Mouse (Mus musculus) ES-Bruce4 (cell line): ENCODE results near the gene Gramd1b. TPM values are rescaled to one million over a fixed set of nuclear protein-coding genes. Genes with fewer than 3 reads are reported as not detected.

Experiments
- H3K27ac ChIP-seq: 2 replicates; pipeline ENCODE4 v1.5.1; 2012; ENCODE audit warnings: low read length, inconsistent platforms; ENCODE audit not compliant: insufficient read depth
- H3K27me3 ChIP-seq: 2 replicates; pipeline ENCODE4 v1.6.1; 2012; ENCODE audit warnings: mild to moderate bottlenecking, low read length, inconsistent platforms; ENCODE audit not compliant: control insufficient read depth, poor library complexity, insufficient read depth, severe bottlenecking
- H3K36me3 ChIP-seq: 2 replicates; pipeline ENCODE4 v1.6.1; 2012; ENCODE audit warnings: inconsistent platforms, mild to moderate bottlenecking, low read length, moderate library complexity; ENCODE audit not compliant: control insufficient read depth, poor library complexity, insufficient read depth, severe bottlenecking
- H3K4me1 ChIP-seq: one replicate; pipeline ENCODE4 v1.8.1; 2011; ENCODE audit warnings: low read length; ENCODE audit not compliant: control insufficient read depth, insufficient read depth
- H3K4me3 ChIP-seq: 2 replicates; pipeline ENCODE4 v1.5.1; 2011; ENCODE audit warnings: low read depth, mild to moderate bottlenecking, low read length
- H3K9ac ChIP-seq: 2 replicates; pipeline ENCODE4 v1.6.1; 2012; ENCODE audit warnings: low read depth, mild to moderate bottlenecking, inconsistent platforms; ENCODE audit not compliant: poor library complexity, severe bottlenecking
- H3K9me3 ChIP-seq: replicated peaks from 2 replicates; pipeline ENCODE4 v1.6.1; 2012; ENCODE audit warnings: mild to moderate bottlenecking, low read length, inconsistent platforms; ENCODE audit not compliant: control insufficient read depth, poor library complexity, insufficient read depth, severe bottlenecking
- CTCF ChIP-seq: IDR thresholded peaks from one replicate; pipeline ENCODE4 v1.8.1; 2011; ENCODE audit warnings: low read depth, low read length
- EP300 ChIP-seq: IDR thresholded peaks from 2 replicates; pipeline ENCODE4 v1.6.1; 2011; ENCODE audit warnings: low read depth, low read length; ENCODE audit not compliant: insufficient read depth
- POLR2A ChIP-seq: IDR thresholded peaks from one replicate; pipeline ENCODE4 v1.8.1; 2011; ENCODE audit warnings: low read length; ENCODE audit not compliant: insufficient read depth
- polyA plus RNA-seq: library from polyadenylated mRNA; stranded (reverse); fragments of >200 nt; gene quantifications from 2 replicates; pipeline ENCODE4 v1.2.4, GENCODE M21; 2011; ENCODE audit warnings: low read depth; ENCODE audit not compliant: missing spikeins, insufficient read depth, insufficient read length

The Gramd1b gene
- polyA plus RNA-seq, 1 experiment, result 14.2 TPM

- no peak overlapping the region for H3K9ac ChIP-seq
- no peaks in the 10 kb centered on the region for H3K27me3 ChIP-seq
- no peak overlapping the region for H3K4me3 ChIP-seq
- TF ChIP-seq CTCF, result no peak
- TF ChIP-seq POLR2A, result no peak
- no peak for TF ChIP-seq EP300
- peaks cover 20% of the 10 kb centered on the region for H3K36me3 ChIP-seq
- H3K27ac ChIP-seq, result no peak overlapping the region
- no peaks in the 10 kb centered on the region for H3K9me3 ChIP-seq
- no peaks in the 10 kb centered on the region for H3K4me1 ChIP-seq
Measured at GRCm38 (mm10) chr9:40304243-40304642, 226.9 kb downstream of the Gramd1b start.

GRCm38 (mm10) chr9:40302375-40302774 is 228.8 kb downstream of the Gramd1b start:
- peaks cover 14% of the 10 kb centered on the region for H3K36me3 ChIP-seq
- H3K9me3 ChIP-seq, result no peaks in the 10 kb centered on the region
- H3K9ac ChIP-seq, result no peak overlapping the region
- TF ChIP-seq CTCF, result no peak
- no peak for TF ChIP-seq POLR2A
- no peak for TF ChIP-seq EP300
- no peaks in the 10 kb centered on the region for H3K4me1 ChIP-seq
- H3K4me3 ChIP-seq, result no peak overlapping the region
- H3K27ac ChIP-seq, result no peak overlapping the region
- H3K27me3 ChIP-seq, result no peaks in the 10 kb centered on the region

GRCm38 (mm10) chr9:40301475-40301874 is 229.7 kb downstream of the Gramd1b start:
- Histone ChIP-seq H3K9me3 (no peaks in the 10 kb centered on the region), H3K4me1 (peaks cover 3% of the 10 kb centered on the region), H3K27ac (no peak overlapping the region), H3K27me3 (no peaks in the 10 kb centered on the region), H3K9ac (no peak overlapping the region), H3K36me3 (peaks cover 13% of the 10 kb centered on the region), H3K4me3 (no peak overlapping the region)
- TF ChIP-seq POLR2A (no peak), EP300 (no peak), CTCF (no peak)

- Histone ChIP-seq H3K36me3 (peaks cover 12% of the 10 kb centered on the region), H3K27me3 (no peaks in the 10 kb centered on the region), H3K4me1 (peaks cover 3% of the 10 kb centered on the region), H3K9ac (no peak overlapping the region), H3K4me3 (no peak overlapping the region), H3K27ac (no peak overlapping the region), H3K9me3 (no peaks in the 10 kb centered on the region)
- no peak for TF ChIP-seq CTCF
- TF ChIP-seq POLR2A, result no peak
- TF ChIP-seq EP300, result no peak
Measured at GRCm38 (mm10) chr9:40300018-40300989, 230.9 kb downstream of the Gramd1b start.

GRCm38 (mm10) chr9:40299323-40299722 is 231.9 kb downstream of the Gramd1b start:
- Histone ChIP-seq H3K4me3 (no peak overlapping the region), H3K9me3 (no peaks in the 10 kb centered on the region), H3K27me3 (no peaks in the 10 kb centered on the region), H3K4me1 (peaks cover 3% of the 10 kb centered on the region), H3K27ac (no peak overlapping the region), H3K9ac (no peak overlapping the region), H3K36me3 (peaks cover 11% of the 10 kb centered on the region)
- TF ChIP-seq CTCF (no peak), POLR2A (no peak), EP300 (no peak)

- Histone ChIP-seq H3K27ac (no peak overlapping the region), H3K27me3 (no peaks in the 10 kb centered on the region), H3K36me3 (peaks cover 10% of the 10 kb centered on the region), H3K9ac (no peak overlapping the region), H3K4me3 (no peak overlapping the region), H3K4me1 (peaks cover 3% of the 10 kb centered on the region), H3K9me3 (no peaks in the 10 kb centered on the region)
- TF ChIP-seq POLR2A (no peak), CTCF (no peak), EP300 (no peak)
Measured at GRCm38 (mm10) chr9:40297969-40298368, 233.2 kb downstream of the Gramd1b start.
